Mouse (Mus musculus): ENCODE results near the gene Mrpl40. TPM values are rescaled to one million over a fixed set of nuclear protein-coding genes. Genes with fewer than 3 reads are reported as not detected.

Mrpl40 gene
- total and polyA plus RNA-seq, 2 experiments from 2014 or later: 10.1 to 87.1 TPM

DNA sequence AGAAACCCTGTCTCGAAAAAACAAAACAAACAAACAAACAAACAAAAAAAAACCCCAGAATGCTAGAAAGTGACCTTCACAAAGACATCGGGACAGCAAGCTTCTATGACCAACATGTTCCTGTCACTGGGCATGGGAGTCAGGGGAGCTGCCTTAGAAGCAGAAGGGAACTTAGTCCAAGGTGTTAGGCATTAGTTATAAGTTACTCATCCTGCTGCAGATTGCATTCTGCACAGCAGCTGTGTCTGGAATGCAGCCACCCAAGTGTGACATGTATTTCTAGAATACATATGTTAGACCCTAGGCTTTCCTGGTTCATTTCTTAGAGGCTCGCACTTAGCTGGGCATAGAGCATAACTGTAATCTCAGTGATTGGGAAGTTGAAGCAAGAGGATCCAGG, 48.0 kb downstream of the Mrpl40 start:
- Histone ChIP-seq H3K27me3 (ENCODE audit: control insufficient read depth, insufficient read depth, low read length) (no peaks in the 10 kb centered on the region), H3K36me3 (replicated peaks; ENCODE audit: control insufficient read depth, insufficient read depth, low read length) (peaks cover 85% of the 10 kb centered on the region), H3K9ac (replicated peaks; ENCODE audit: low read depth, low read length) (no peak overlapping the region), H3K4me3 (ENCODE audit: low read depth, low read length) (no peak overlapping the region), H3K27ac (ENCODE audit: low read depth) (no peak overlapping the region), H3K4me2 (ENCODE audit: low read depth, low read length) (no peak overlapping the region), H3K9me3 (replicated peaks; ENCODE audit: control insufficient read depth, low read length) (no peaks in the 10 kb centered on the region), H3K4me1 (ENCODE audit: control insufficient read depth, insufficient read depth) (no peaks in the 10 kb centered on the region)
- WGBS: 88% methylated on average over 3 of the region's 3 CpGs
- TF ChIP-seq CTCF (IDR thresholded peaks at IDR 0.05; ENCODE audit: low read depth) (no peak), EP300 (IDR thresholded peaks at IDR 0.05; ENCODE audit: low read depth) (no peak)
- DNase-seq (ENCODE audit: low spot score) (no peak), ATAC-seq (ENCODE audit: insufficient read depth, low read depth) (no peak)

- Histone ChIP-seq H3K9me3 (replicated peaks; ENCODE audit: control insufficient read depth, low read length) (no peaks in the 10 kb centered on the region), H3K27ac (ENCODE audit: low read depth) (no peak overlapping the region), H3K4me2 (ENCODE audit: low read depth, low read length) (no peak overlapping the region), H3K9ac (replicated peaks; ENCODE audit: low read depth, low read length) (no peak overlapping the region), H3K27me3 (ENCODE audit: control insufficient read depth, insufficient read depth, low read length) (no peaks in the 10 kb centered on the region), H3K4me3 (ENCODE audit: low read depth, low read length) (no peak overlapping the region), H3K36me3 (replicated peaks; ENCODE audit: control insufficient read depth, insufficient read depth, low read length) (peaks cover 98% of the 10 kb centered on the region), H3K4me1 (ENCODE audit: control insufficient read depth, insufficient read depth) (no peaks in the 10 kb centered on the region)
- no peak for ATAC-seq (ENCODE audit: insufficient read depth, low read depth)
- WGBS: 85% methylated on average over 4 of the region's 4 CpGs
- TF ChIP-seq CTCF (IDR thresholded peaks at IDR 0.05; ENCODE audit: low read depth) (no peak), EP300 (IDR thresholded peaks at IDR 0.05; ENCODE audit: low read depth) (no peak)
- DNase-seq (ENCODE audit: low spot score): no peak
Measured at GRCm38 (mm10) chr16:18822925-18823324, 53.7 kb downstream of the Mrpl40 start.

- Histone ChIP-seq H3K36me3 (replicated peaks; ENCODE audit: control insufficient read depth, insufficient read depth, low read length) (peaks cover 98% of the 10 kb centered on the region), H3K4me1 (ENCODE audit: control insufficient read depth, insufficient read depth) (no peaks in the 10 kb centered on the region), H3K9ac (replicated peaks; ENCODE audit: low read depth, low read length) (no peak overlapping the region), H3K27me3 (ENCODE audit: control insufficient read depth, insufficient read depth, low read length) (no peaks in the 10 kb centered on the region), H3K4me2 (ENCODE audit: low read depth, low read length) (no peak overlapping the region), H3K9me3 (replicated peaks; ENCODE audit: control insufficient read depth, low read length) (no peaks in the 10 kb centered on the region), H3K4me3 (ENCODE audit: low read depth, low read length) (no peak overlapping the region), H3K27ac (ENCODE audit: low read depth) (no peak overlapping the region)
- TF ChIP-seq CTCF (IDR thresholded peaks at IDR 0.05; ENCODE audit: low read depth) (no peak), EP300 (IDR thresholded peaks at IDR 0.05; ENCODE audit: low read depth) (no peak)
- ATAC-seq (ENCODE audit: insufficient read depth, low read depth) (no peak), DNase-seq (ENCODE audit: low spot score) (no peak)
- whole genome bisulfite sequencing: 58% methylated on average over 1 of the region's 1 CpGs
Measured at GRCm38 (mm10) chr16:18822356-18822755, 54.3 kb downstream of the Mrpl40 start.

Other genes with a start within 250 kb of the Mrpl40 start
- 8.7 and 12.3 TPM in 2 replicates for gene Sept5, start 246.9 kb downstream of the Mrpl40 start, total RNA-seq (2014; rRNA removed; ENCODE audit: low replicate concordance)
- 3.8 and 5.5 TPM in 2 replicates for gene Sept5, start 246.9 kb downstream of the Mrpl40 start, polyA plus RNA-seq (2015; fragmentation: Nextera tagmentation; extraction: Ambion mirVana)
- 89.6 and 108 TPM in 2 replicates for gene Cldn5, start 100.0 kb downstream of the Mrpl40 start, total RNA-seq (2014; rRNA removed; ENCODE audit: low replicate concordance)
- gene Cldn5, start 100.0 kb downstream of the Mrpl40 start, polyA plus RNA-seq (2015; fragmentation: Nextera tagmentation; extraction: Ambion mirVana): 44.8 and 54.2 TPM in 2 replicates
- gene Ufd1, start 65.1 kb downstream of the Mrpl40 start, total RNA-seq (2014; rRNA removed; ENCODE audit: low replicate concordance): 31.5 and 62.7 TPM in 2 replicates
- gene Ufd1, start 65.1 kb downstream of the Mrpl40 start, polyA plus RNA-seq (2015; fragmentation: Nextera tagmentation; extraction: Ambion mirVana): 70.2 and 74.4 TPM in 2 replicates
- 16.3 and 25.7 TPM in 2 replicates for gene Cdc45, start 64.9 kb downstream of the Mrpl40 start, total RNA-seq (2014; rRNA removed; ENCODE audit: low replicate concordance)
- 10.3 and 12.1 TPM in 2 replicates for gene Cdc45, start 64.9 kb downstream of the Mrpl40 start, polyA plus RNA-seq (2015; fragmentation: Nextera tagmentation; extraction: Ambion mirVana)
- 34.7 and 45.6 TPM in 2 replicates for gene 2510002D24Rik, start 40.3 kb downstream of the Mrpl40 start, total RNA-seq (2014; rRNA removed; ENCODE audit: low replicate concordance)
- gene 2510002D24Rik, start 40.3 kb downstream of the Mrpl40 start, polyA plus RNA-seq (2015; fragmentation: Nextera tagmentation; extraction: Ambion mirVana): 30.6 and 32.9 TPM in 2 replicates
- 2.1 and 13.1 TPM in 2 replicates for gene Gm28539, start 40.3 kb downstream of the Mrpl40 start, total RNA-seq (2014; rRNA removed; ENCODE audit: low replicate concordance)
- gene Gm28539, start 40.3 kb downstream of the Mrpl40 start, polyA plus RNA-seq (2015; fragmentation: Nextera tagmentation; extraction: Ambion mirVana): not detected in 2 replicates
- 19.0 and 21.8 TPM in 2 replicates for gene Hira, start 175 bp upstream of the Mrpl40 start, total RNA-seq (2014; rRNA removed; ENCODE audit: low replicate concordance)
- gene Hira, start 175 bp upstream of the Mrpl40 start, polyA plus RNA-seq (2015; fragmentation: Nextera tagmentation; extraction: Ambion mirVana): 5.2 and 6.7 TPM in 2 replicates